Mouse (Mus musculus) embryonic facial prominence, embryonic 12.5 days (tissue): ENCODE results near the gene Slc34a2. TPM values are rescaled to one million over a fixed set of nuclear protein-coding genes. Genes with fewer than 3 reads are reported as not detected.

Experiments
- ATAC-seq: fragments of 200-750 bp; cut with Nextera tagmentation; 2 replicates; pipeline ENCODE4 v1.8.0; 2017; ENCODE audit not compliant: insufficient number of reproducible peaks, insufficient read depth, low FRiP score, low TSS enrichment
- H3K27ac ChIP-seq: fragments of 300-500 bp; sonication (generic); 2 replicates; pipeline ENCODE4 v1.5.1; 2016; ENCODE audit warnings: mild to moderate bottlenecking
- H3K27me3 ChIP-seq: fragments of 300-500 bp; sonication (generic); 2 replicates; pipeline ENCODE4 v1.6.1; 2016; ENCODE audit warnings: mild to moderate bottlenecking, moderate library complexity
- H3K36me3 ChIP-seq: fragments of 300-500 bp; sonication (generic); 2 replicates; pipeline ENCODE4 v1.6.1; 2016; ENCODE audit warnings: mild to moderate bottlenecking
- H3K4me1 ChIP-seq: fragments of 300-500 bp; sonication (generic); 2 replicates; pipeline ENCODE4 v1.6.1; 2016
- H3K4me2 ChIP-seq: fragments of 300-500 bp; sonication (generic); replicated peaks from 2 replicates; pipeline ENCODE4 v1.6.1; 2016; ENCODE audit warnings: mild to moderate bottlenecking, moderate library complexity
- H3K4me3 ChIP-seq: fragments of 300-500 bp; sonication (generic); 2 replicates; pipeline ENCODE4 v1.5.1; 2016; ENCODE audit warnings: mild to moderate bottlenecking
- H3K9ac ChIP-seq: fragments of 300-500 bp; sonication (generic); 2 replicates; pipeline ENCODE4 v1.6.1; 2016; ENCODE audit warnings: mild to moderate bottlenecking, moderate library complexity
- H3K9me3 ChIP-seq: fragments of 300-500 bp; sonication (generic); 2 replicates; pipeline ENCODE4 v1.6.1; 2016; ENCODE audit warnings: mild to moderate bottlenecking, moderate library complexity
- WGBS: fragments of 180-500 bp; shearing (Covaris S2); methylation state at CpG from one replicate; pipeline ENCODE4 v1.1.7; 2016; 5-methylcytosine and 5-hydroxymethylcytosine counted together
- polyA plus RNA-seq: library from polyadenylated mRNA; unstranded; fragments of >200 nt; fragmentation: Nextera tagmentation; extraction: Ambion mirVana; gene quantifications from 2 replicates; pipeline ENCODE4 v1.2.1, GENCODE M21; 2016

Slc34a2 gene
- 0.05 and 0.06 TPM in 2 replicates for polyA plus RNA-seq

GRCm38 (mm10) chr5:53037781-53038180 is at the start of gene Slc34a2:
TSS of gene Slc34a2 (plus strand) at chr5:53038081.
- Histone ChIP-seq H3K4me1 (0 out of 2 replicates have a peak, but pooled peaks cover 3% of the 10 kb centered on the region), H3K27ac (no peak within 1 kb of the TSS), H3K36me3 (no peaks in the 10 kb centered on the region), H3K9ac (no peak within 1 kb of the TSS), H3K4me3 (no peak within 1 kb of the TSS), H3K27me3 (no peaks in the 10 kb centered on the region), H3K9me3 (no peaks in the 10 kb centered on the region), H3K4me2 (no peak within 1 kb of the TSS)
- WGBS = 85% methylated on average over 3 of the region's 3 CpGs
- no peak for ATAC-seq

DNA sequence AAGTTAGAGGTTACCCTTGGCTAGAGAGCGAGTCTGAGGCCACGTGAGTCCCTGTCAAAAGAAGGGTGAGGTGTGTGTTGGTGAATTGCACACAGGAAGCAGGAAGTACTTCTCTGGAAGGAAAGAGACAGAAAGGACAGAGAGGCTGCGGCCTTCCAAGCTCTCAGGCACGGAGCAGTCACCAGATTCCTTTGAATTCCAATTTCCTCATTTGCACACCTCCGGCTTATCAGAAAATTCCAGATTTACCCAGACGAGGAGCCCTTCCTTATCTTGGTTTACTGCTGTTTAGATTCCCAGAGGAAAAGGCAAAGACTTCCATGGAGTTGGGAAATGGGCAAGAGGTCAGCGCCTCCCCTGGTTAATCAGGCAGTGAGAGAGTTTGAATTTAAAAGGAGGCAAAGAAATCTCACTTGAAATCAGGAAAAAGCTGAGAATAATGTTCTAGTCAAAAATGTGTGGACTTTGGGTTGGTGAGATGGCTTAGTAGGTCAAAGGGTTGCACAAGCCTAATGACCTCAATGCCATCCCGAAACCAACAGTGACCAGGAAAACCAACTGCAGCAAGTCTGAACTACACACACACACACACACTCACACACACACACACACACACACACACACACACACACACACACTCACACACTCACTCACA is 47.1 kb upstream of the Slc34a2 start:
- H3K27ac ChIP-seq = no peak overlapping the region
- no peak overlapping the region for H3K9ac ChIP-seq
- H3K4me2 ChIP-seq = no peak overlapping the region
- H3K27me3 ChIP-seq = no peaks in the 10 kb centered on the region
- 78% methylated on average over 8 of the region's 8 CpGs for whole genome bisulfite sequencing
- H3K4me3 ChIP-seq = no peak overlapping the region
- H3K4me1 ChIP-seq = no peaks in the 10 kb centered on the region
- H3K9me3 ChIP-seq = no peaks in the 10 kb centered on the region
- no peaks in the 10 kb centered on the region for H3K36me3 ChIP-seq
- no peak for ATAC-seq

- Histone ChIP-seq H3K27me3 (no peaks in the 10 kb centered on the region), H3K4me3 (no peak overlapping the region), H3K4me2 (no peak overlapping the region), H3K4me1 (no peaks in the 10 kb centered on the region), H3K9ac (no peak overlapping the region), H3K9me3 (no peaks in the 10 kb centered on the region), H3K36me3 (no peaks in the 10 kb centered on the region), H3K27ac (no peak overlapping the region)
- ATAC-seq = no peak
- WGBS = 90% methylated on average over 11 of the region's 11 CpGs
Measured at GRCm38 (mm10) chr5:52992210-52992897, 45.5 kb upstream of the Slc34a2 start.

DNA sequence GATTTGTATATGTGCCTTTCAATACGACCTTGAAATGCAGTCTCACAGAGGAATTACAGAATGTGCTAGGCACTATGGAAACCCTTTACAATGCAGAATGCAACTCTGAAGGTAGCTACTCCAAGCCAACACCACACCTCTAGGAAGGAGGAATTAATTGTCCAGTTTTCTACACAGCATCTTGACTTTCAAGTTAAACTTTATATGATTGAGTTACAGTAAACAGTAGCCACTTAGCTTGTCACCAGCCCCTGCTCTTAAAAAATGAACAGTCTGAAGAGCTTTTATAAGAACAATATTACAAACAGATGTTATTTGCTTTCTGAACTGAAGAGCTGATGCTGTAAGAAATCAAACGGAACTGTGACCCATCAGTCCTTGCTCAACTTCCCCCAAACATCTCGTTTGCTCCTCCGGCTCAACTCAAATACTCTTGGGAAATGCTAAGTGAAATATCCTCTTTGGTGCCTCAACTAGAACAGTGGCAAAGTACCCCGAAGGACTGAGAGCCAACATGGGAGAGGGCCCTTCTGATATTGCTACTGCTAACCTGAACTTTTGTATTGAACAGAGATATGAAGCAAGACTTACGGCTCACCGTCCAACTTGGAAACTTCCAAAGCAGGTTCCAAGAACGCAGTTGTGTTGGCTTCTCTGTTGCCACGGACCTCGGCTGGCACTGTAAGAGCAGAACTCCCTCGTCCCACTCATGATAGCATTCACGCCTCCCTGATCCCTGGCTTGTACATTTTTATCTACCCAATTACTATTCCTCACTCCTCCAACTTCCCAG is 44.2 kb upstream of the Slc34a2 start:
- Histone ChIP-seq H3K27me3 (no peaks in the 10 kb centered on the region), H3K4me1 (no peaks in the 10 kb centered on the region), H3K9me3 (no peaks in the 10 kb centered on the region), H3K9ac (no peak overlapping the region), H3K27ac (no peak overlapping the region), H3K36me3 (no peaks in the 10 kb centered on the region), H3K4me2 (no peak overlapping the region), H3K4me3 (no peak overlapping the region)
- WGBS = 75% methylated on average over 12 of the region's 12 CpGs
- ATAC-seq = no peak

GRCm38 (mm10) chr5:52995461-52995860 is 42.4 kb upstream of the Slc34a2 start:
- 86% methylated on average over 4 of the region's 4 CpGs for WGBS

DNA sequence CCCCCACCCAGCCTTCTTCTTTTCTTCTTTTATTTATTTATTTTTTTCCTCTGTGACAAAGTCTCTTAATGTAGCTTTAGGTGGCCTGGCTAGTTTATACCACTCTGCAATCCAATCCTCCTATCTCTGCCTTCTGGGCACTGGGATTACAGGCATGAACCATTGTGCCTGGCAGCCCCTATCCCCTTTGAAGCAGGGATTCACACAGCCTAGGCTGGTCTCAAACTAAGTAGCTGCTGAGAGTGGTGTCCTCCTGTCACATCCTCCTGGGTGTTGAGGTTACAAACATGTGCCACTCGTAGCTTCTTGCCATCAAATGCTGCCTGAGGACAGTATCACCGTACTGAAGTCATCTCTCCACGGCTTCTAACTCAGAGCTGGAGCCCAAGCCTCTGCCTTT is 41.7 kb upstream of the Slc34a2 start:
- Histone ChIP-seq H3K4me3 (no peak overlapping the region), H3K9ac (no peak overlapping the region), H3K27ac (no peak overlapping the region), H3K36me3 (no peaks in the 10 kb centered on the region), H3K4me1 (no peaks in the 10 kb centered on the region; the same call in 1 of the 2 replicates), H3K4me2 (no peak overlapping the region), H3K9me3 (no peaks in the 10 kb centered on the region), H3K27me3 (no peaks in the 10 kb centered on the region)
- no peak for ATAC-seq
- 52% methylated on average over 3 of the region's 3 CpGs for WGBS

More at GRCm38 (mm10) chr5:52995461-52995860, 42.4 kb upstream of the Slc34a2 start:
- no peak overlapping the region for H3K4me3 ChIP-seq
- H3K4me2 ChIP-seq = no peak overlapping the region
- no peak overlapping the region for H3K9ac ChIP-seq
- H3K9me3 ChIP-seq = no peaks in the 10 kb centered on the region
- no peaks in the 10 kb centered on the region for H3K36me3 ChIP-seq
- no peak for ATAC-seq
- H3K27me3 ChIP-seq = no peaks in the 10 kb centered on the region
- H3K4me1 ChIP-seq = no peaks in the 10 kb centered on the region; the same call in 1 of the 2 replicates
- H3K27ac ChIP-seq = no peak overlapping the region

DNA sequence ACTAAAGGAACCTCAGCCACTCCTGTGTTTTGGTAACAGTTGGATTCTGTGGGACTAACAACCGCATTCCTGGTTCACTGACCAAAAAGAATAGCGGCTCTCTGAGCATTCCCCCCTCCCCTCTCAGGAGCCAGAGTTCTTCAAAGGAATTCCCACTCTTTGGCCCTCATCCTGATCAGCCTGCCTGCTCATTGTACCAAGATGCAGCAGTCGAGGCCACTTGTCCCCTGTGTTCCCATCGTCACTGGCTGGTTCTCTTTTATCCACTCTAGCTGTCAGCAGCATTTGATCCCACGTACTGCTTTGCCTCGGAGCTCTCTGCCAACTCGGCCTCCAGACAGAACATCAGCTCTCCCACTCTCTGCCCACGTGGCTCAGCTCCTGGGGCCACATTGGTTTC is 41.3 kb upstream of the Slc34a2 start:
- Histone ChIP-seq H3K4me2 (no peak overlapping the region), H3K27me3 (no peaks in the 10 kb centered on the region), H3K9me3 (no peaks in the 10 kb centered on the region), H3K4me3 (no peak overlapping the region), H3K27ac (no peak overlapping the region), H3K36me3 (no peaks in the 10 kb centered on the region), H3K9ac (no peak overlapping the region), H3K4me1 (no peaks in the 10 kb centered on the region; the same call in 1 of the 2 replicates)
- 28% methylated on average over 8 of the region's 8 CpGs for WGBS
- no peak for ATAC-seq

- Histone ChIP-seq H3K9ac (no peak overlapping the region), H3K4me3 (no peak overlapping the region), H3K27me3 (no peaks in the 10 kb centered on the region), H3K4me1 (no peaks in the 10 kb centered on the region; the same call in 1 of the 2 replicates), H3K36me3 (no peaks in the 10 kb centered on the region), H3K4me2 (no peak overlapping the region), H3K27ac (no peak overlapping the region), H3K9me3 (no peaks in the 10 kb centered on the region)
- 87% methylated on average over 8 of the region's 11 CpGs for WGBS
- ATAC-seq = no peak
Measured at GRCm38 (mm10) chr5:52997032-52997431, 40.8 kb upstream of the Slc34a2 start.

DNA sequence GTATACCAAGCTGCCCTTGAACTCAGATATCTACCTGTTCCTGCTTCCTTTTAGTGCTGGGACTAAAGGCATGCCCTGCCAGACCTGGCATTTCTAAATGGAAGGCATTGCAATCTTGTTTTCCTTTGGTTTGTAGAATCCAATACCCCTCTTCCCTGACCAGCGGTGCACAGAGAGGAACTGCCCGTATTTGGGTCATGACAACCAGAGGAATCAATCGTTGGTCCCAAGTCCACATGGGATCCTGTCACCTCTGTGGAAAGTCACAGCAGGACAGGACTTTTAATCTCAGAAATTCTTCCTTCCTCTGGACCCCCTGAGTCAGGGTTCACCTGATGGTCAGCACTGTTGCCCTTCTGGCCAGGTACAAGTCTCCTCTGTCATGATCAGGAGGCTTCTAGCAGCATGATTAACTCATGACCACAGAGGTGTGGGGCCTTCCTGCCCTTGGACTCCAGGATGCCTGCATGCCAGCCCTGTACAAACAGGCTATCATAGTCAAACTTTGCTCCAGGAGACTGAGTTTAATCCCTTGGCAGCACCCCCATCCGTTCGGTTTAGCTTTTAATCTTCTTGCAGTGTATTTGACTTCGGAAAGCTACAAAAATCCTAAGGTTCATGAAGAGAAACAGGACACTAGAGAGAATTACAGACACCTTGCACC is 39.7 kb upstream of the Slc34a2 start:
- Histone ChIP-seq H3K4me2 (no peak overlapping the region), H3K9me3 (no peaks in the 10 kb centered on the region), H3K36me3 (no peaks in the 10 kb centered on the region), H3K4me1 (peaks cover 3% of the 10 kb centered on the region; the same call in 1 of the 2 replicates), H3K4me3 (no peak overlapping the region), H3K27me3 (no peaks in the 10 kb centered on the region), H3K9ac (no peak overlapping the region), H3K27ac (no peak overlapping the region)
- no peak for ATAC-seq
- 85% methylated on average over 6 of the region's 6 CpGs for WGBS

DNA sequence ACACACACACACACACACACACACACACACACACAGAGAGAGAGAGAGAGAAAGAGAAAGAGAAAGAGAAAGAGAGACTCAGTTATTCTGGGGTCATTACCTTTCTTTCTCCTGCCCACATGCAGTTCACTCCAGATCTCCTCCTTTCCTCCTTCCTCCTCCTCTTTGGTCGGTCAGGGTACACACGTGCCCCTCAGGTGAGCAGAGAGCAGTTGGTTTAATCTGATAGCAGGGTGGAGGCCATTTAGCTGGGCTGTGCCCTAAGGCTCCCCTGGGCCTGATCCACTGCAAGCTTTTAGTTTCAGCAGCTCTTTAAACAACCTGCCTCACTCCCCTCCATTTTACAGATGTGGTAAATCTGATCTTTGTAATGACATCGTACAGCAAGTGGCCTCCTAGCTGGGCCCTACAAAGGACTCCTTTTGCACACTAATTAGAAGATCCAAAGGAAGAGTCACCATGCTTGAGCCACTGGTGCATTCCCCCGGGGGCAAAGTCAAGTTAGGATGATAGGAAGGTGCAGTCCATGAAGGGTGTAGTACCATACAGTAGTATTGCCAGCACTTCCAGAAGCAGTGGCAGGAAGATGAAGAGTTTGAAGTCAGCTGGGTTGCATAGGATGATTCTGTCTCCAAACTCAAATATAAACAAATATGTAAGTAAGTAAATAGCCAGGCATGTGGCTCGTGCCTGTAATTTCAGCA is 37.6 kb upstream of the Slc34a2 start:
- Histone ChIP-seq H3K4me2 (no peak overlapping the region), H3K4me3 (no peak overlapping the region), H3K9ac (no peak overlapping the region), H3K27me3 (no peaks in the 10 kb centered on the region), H3K27ac (no peak overlapping the region), H3K9me3 (no peaks in the 10 kb centered on the region), H3K4me1 (peaks cover 3% of the 10 kb centered on the region; the same call in 1 of the 2 replicates), H3K36me3 (no peaks in the 10 kb centered on the region)
- ATAC-seq = no peak
- WGBS = 41% methylated on average over 5 of the region's 5 CpGs
